Mouse (Mus musculus) E14TG2a.4 (cell line): ENCODE measurements around the gene Slc39a11.
A peak's percentile ranks its signal among the peaks of the same experiment; 100 is the strongest.

ENCODE experiments used
- H3K27me3 ChIP-seq: 2 replicates; pipeline ENCODE4 v1.6.1; 2014; ENCODE audit warnings: low read length, control low read depth; ENCODE audit not compliant: insufficient read depth
- H3K36me3 ChIP-seq: 2 replicates; pipeline ENCODE4 v1.6.1; 2014; ENCODE audit warnings: low read length, control low read depth; ENCODE audit not compliant: insufficient read depth
- H3K4me1 ChIP-seq: replicated peaks from 2 replicates; pipeline ENCODE4 v1.6.1; 2014; ENCODE audit warnings: low read depth, low read length, control low read depth
- H3K4me3 ChIP-seq: replicated peaks from 2 replicates; pipeline ENCODE4 v1.5.1; 2014; ENCODE audit warnings: mild to moderate bottlenecking, low read length
- H3K9me3 ChIP-seq: 2 replicates; pipeline ENCODE4 v1.6.1; 2014; ENCODE audit warnings: low read length, control low read depth
- CTCF ChIP-seq: conservative IDR thresholded peaks from 2 replicates; pipeline ENCODE4 v1.5.1; 2014; ENCODE audit warnings: low read length
- NANOG ChIP-seq: IDR thresholded peaks from 2 replicates; pipeline ENCODE4 v1.6.1; 2014; ENCODE audit warnings: borderline replicate concordance, low read length, mixed read lengths
- POU5F1 ChIP-seq: IDR thresholded peaks from 2 replicates; pipeline ENCODE4 v1.6.1; 2014; ENCODE audit warnings: low read length, borderline replicate concordance

The Slc39a11 gene

DNA sequence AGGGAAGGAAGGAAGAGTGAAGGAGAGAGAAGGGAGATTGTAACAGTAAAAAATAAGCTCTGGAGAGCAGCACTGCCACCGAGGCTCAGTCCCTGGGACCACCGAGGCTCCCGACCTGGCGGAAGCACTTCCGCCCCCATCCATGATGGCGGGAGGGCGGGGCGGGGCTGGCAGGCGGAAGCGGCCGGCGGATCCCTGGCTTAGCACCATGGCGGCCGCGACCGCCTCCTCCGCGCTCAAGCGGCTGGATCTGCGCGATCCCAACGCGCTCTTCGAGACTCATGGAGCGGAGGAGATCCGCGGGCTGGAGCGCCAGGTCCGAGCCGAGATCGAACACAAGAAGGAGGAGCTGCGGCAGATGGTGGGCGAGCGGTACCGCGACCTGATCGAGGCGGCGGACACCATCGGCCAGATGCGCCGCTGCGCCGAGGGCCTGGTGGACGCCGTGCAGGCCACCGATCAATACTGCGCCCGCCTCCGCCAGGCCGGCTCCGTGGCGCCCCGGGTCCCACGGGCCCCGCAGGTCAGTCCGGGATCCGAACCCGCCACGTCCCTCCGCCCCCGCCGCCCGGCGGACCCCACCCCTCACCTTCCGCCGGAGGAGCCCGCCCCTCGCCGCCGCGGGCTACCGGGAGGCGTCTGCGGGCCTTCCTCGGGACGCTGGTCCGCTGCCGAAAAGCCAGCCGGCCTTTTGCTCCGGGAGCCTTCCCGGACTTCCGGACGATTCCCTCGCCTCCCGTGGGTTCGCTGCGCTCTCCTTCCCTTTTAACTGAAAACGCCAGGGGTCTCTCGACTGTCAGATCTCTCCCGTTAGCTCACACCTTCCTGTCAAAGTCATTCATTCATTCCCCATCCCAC is at the start of gene Slc39a11:
TSS of gene Slc39a11 (minus strand) at position 727 of the 858 bp plus-strand sequence.
- peaks cover 48% of the 10 kb centered on the region for H3K4me1 ChIP-seq
- no peaks in the 10 kb centered on the region for H3K27me3 ChIP-seq
- no peak for TF ChIP-seq NANOG
- TF ChIP-seq CTCF, result no peak
- TF ChIP-seq POU5F1, result no peak
- peak within 1 kb of the TSS; percentile 96 for H3K4me3 ChIP-seq
- peaks cover 27% of the 10 kb centered on the region for H3K36me3 ChIP-seq
- no peaks in the 10 kb centered on the region for H3K9me3 ChIP-seq

DNA sequence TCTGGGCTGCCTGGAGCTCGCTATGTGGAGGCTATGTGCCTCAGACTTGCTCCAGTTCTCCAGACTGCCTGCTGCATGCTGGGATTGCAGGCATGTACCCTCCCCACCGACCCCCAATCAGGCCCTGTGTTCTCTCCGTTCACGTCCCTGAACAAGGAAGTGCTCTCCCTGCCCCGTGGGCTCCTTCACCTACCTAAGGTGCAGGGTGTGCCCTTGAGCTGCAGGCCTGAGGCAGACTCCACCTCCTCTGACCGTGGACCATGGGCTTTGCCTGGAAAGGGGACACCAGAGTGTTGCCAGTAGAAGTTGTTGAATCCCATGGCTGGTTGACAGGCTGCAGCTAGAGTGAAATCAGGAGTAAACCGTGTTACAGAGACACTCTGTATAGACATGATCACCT is 49.8 kb upstream of the Slc39a11 start:
- H3K36me3 ChIP-seq, result peaks cover 87% of the 10 kb centered on the region
- no peaks in the 10 kb centered on the region for H3K27me3 ChIP-seq
- no peak overlapping the region for H3K4me3 ChIP-seq
- TF ChIP-seq POU5F1 (no peak), NANOG (no peak), CTCF (no peak)
- H3K4me1 ChIP-seq, result peaks cover 74% of the 10 kb centered on the region
- H3K9me3 ChIP-seq, result no peaks in the 10 kb centered on the region

DNA sequence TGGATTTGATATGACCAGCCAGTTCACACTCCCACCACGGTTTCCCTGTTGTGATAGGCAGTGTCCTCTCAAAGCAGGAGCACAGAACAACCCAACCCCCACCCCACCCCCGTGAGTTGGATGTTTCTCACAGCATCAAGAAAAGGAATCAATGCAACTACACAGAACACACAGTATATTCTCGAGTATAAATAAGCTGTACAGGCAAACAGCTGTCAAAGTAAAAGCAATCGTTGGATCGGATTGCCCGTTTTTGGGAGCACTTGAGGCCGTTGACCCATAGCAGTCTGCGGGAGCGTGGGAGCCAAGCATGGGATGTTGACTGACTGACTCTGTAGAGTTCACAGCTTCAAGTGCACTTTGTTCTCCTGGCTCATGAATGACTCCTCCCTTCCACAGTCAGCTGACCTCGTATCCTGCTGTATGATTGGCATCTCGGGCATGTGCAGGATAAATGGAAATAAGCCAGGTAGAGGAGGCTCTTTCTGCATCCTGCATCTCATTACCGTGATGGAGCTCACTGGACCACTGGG is 48.2 kb upstream of the Slc39a11 start:
- TF ChIP-seq NANOG (no peak), POU5F1 (no peak), CTCF (no peak)
- Histone ChIP-seq H3K4me3 (no peak overlapping the region), H3K27me3 (no peaks in the 10 kb centered on the region), H3K4me1 (peaks cover 76% of the 10 kb centered on the region), H3K36me3 (peaks cover 92% of the 10 kb centered on the region), H3K9me3 (no peaks in the 10 kb centered on the region)

DNA sequence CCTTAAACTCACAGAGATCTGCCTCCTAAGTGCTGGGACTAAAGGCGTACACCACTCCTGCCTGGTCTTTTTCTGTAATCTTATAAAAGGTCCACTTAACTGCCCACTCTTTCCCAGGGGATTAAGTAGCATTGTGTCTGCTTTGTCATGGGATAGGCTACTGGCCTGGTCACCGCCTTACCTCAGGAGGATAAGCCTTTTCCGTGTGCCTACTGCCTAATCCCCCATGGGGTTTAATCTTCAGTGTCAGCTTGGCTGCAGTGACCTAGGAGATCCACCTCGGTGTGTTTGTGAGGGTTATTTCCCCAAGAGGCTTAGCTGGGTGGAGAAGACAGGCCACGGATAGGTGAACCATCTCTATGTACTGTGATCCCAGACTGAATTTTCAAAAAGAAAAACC is 47.7 kb upstream of the Slc39a11 start:
- Histone ChIP-seq H3K27me3 (no peaks in the 10 kb centered on the region), H3K36me3 (peaks cover 92% of the 10 kb centered on the region), H3K9me3 (no peaks in the 10 kb centered on the region), H3K4me1 (peaks cover 76% of the 10 kb centered on the region), H3K4me3 (no peak overlapping the region)
- TF ChIP-seq POU5F1 (no peak), NANOG (no peak), CTCF (no peak)

DNA sequence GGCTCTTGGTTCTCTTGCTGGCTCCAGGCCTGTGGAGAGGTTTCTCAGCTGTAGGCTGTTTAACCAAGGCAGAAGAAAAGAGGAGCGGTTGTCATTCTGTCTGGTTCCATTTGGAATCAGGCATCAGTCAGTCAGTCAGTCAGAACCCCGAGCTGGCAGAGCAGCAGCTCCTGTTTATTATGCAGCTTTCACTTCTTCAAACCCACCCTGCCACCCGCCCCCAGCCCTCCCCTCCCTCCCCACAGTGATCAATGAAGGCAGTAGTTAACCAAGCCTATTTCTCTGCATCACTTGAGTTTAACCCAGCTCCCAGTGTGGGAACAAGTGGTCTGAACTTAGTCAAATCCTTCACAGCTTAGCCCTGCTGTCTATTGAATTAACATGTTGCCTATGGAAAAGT is 42.0 kb upstream of the Slc39a11 start:
- Histone ChIP-seq H3K27me3 (no peaks in the 10 kb centered on the region), H3K4me1 (peaks cover 85% of the 10 kb centered on the region), H3K9me3 (no peaks in the 10 kb centered on the region), H3K4me3 (no peak overlapping the region), H3K36me3 (peaks cover 93% of the 10 kb centered on the region)
- TF ChIP-seq NANOG, result no peak
- TF ChIP-seq CTCF, result no peak
- TF ChIP-seq POU5F1, result no peak

DNA sequence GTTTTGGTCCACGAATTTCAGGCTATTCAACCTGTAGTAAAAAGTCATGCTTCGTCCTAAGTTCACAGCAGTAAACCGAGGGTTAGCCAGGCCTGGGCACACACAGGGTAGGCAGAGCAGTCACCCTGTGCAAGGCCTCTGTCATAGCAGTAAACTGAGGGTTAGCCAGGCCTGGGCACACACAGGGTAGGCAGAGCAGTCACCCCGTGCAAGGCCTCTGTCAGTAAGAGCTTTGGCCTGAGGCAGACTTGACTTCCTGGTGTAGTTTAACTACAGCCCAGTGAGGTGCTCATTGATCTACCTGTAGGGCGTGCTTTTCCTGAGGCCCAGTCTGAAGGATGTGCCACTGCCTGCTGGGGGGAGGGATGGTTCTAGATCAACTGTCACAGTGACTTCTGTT is 41.4 kb upstream of the Slc39a11 start:
- TF ChIP-seq POU5F1, result no peak
- no peak for TF ChIP-seq CTCF
- TF ChIP-seq NANOG, result no peak
- Histone ChIP-seq H3K9me3 (no peaks in the 10 kb centered on the region), H3K36me3 (peaks cover 92% of the 10 kb centered on the region), H3K27me3 (no peaks in the 10 kb centered on the region), H3K4me1 (peaks cover 90% of the 10 kb centered on the region), H3K4me3 (no peak overlapping the region)

DNA sequence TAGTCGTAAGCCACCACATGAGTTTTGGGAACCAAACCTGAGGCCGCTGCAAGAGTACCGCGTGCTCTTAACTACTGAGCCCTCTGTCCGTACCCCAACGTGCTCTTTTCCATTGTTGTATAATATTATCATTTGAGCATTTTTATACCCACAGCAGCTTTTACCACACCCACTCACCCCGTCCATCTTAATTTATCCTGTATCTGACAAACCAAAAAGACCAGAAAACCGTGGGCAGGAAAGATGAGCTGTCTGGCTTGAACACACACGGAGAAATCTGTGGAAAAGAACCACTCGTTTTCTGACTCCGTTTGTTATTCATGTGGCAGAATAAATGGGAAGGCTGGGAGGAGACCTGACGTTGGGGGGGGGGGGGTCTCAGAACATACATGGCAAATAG is 40.6 kb upstream of the Slc39a11 start:
- Histone ChIP-seq H3K36me3 (peaks cover 84% of the 10 kb centered on the region), H3K4me1 (peaks cover 95% of the 10 kb centered on the region), H3K4me3 (no peak overlapping the region), H3K9me3 (no peaks in the 10 kb centered on the region), H3K27me3 (no peaks in the 10 kb centered on the region)
- no peak for TF ChIP-seq NANOG
- no peak for TF ChIP-seq POU5F1
- no peak for TF ChIP-seq CTCF

DNA sequence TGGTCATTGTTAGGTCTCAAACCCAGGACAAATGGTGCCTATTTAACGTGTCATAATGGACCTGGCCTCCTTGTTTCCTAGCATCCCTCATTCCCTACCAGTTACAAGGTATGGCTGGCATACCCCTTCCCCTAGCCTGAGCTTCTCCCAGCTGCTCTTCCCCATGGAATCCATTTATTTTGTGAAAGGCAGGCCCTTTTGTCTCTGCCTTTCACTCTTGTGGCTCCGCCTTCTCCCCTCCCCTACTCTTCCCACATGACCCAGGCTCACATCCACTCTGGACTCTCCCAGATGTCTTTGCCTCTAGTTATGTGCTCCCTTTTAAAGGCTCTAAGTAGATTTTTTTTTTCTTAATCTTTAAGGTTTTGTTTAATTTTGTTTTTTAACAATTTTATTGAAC is 37.2 kb upstream of the Slc39a11 start:
- Histone ChIP-seq H3K27me3 (no peaks in the 10 kb centered on the region), H3K36me3 (peaks cover 49% of the 10 kb centered on the region), H3K4me3 (peak overlapping the region; percentile 23; the same call in 1 of the 2 replicates), H3K4me1 (peaks cover 80% of the 10 kb centered on the region), H3K9me3 (no peaks in the 10 kb centered on the region)
- TF ChIP-seq NANOG (no peak), POU5F1 (no peak), CTCF (no peak)
